Mouse (Mus musculus) C2C12 (cell line): ENCODE measurements around the gene Cdc42ep1.

Experiments
- CEBPB ChIP-seq: IDR thresholded peaks from one replicate; pipeline ENCODE4 v1.6.1; 2011; ENCODE audit warnings: low read depth, mild to moderate bottlenecking, control low read depth, moderate library complexity
- CTCF ChIP-seq: IDR thresholded peaks from one replicate; pipeline ENCODE4 v1.5.1; 2011; ENCODE audit not compliant: control insufficient read depth, insufficient read depth, insufficient read length
- FOSL1 ChIP-seq: IDR thresholded peaks from one replicate; pipeline ENCODE4 v1.8.0; 2011; ENCODE audit warnings: mild to moderate bottlenecking, low read length; ENCODE audit not compliant: poor library complexity, insufficient read depth, severe bottlenecking
- MAX ChIP-seq: IDR thresholded peaks from one replicate; pipeline ENCODE4 v1.6.1; 2011; ENCODE audit warnings: mild to moderate bottlenecking, control low read depth
- MYOD1 ChIP-seq: IDR thresholded peaks from one replicate; pipeline ENCODE4 v1.6.1; 2011; ENCODE audit warnings: low read depth; ENCODE audit not compliant: control insufficient read depth, insufficient read length
- MYOG ChIP-seq: IDR thresholded peaks from one replicate; pipeline ENCODE4 v1.6.1; 2011; ENCODE audit not compliant: control insufficient read depth, insufficient read length; ENCODE audit errors: extremely low read depth
- USF1 ChIP-seq: IDR thresholded peaks from one replicate; pipeline ENCODE4 v1.6.1; 2011; ENCODE audit warnings: low read depth, mild to moderate bottlenecking, control low read depth, moderate library complexity

GRCm38 (mm10) chr15:78899740-78900584, 57.5 kb downstream of the Cdc42ep1 start, which contains the start of gene Sh3bp1:
- TF ChIP-seq CTCF (no peak), MAX (no peak), USF1 (no peak), MYOD1 (no peak), MYOG (no peak), CEBPB (no peak), FOSL1 (no peak)
